Mouse (Mus musculus): ENCODE results near the gene Fcnb.

The Fcnb gene

DNA sequence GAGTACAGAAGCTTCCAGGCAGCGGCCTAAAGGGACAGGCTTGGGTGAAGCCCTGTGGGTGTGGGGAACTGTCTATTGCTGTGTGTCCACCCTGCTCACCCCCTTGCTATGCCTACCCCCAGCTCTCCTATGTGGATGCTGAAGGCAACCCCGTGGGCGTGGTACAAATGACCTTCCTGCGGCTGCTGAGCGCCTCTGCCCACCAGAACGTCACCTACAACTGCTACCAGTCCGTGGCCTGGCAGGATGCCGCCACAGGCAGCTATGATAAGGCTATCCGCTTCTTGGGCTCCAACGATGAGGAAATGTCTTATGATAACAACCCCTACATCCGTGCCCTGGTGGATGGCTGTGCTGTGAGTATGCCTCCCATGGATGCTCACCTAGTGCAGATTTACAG lies 52.2 kb downstream of the Fcnb start:
- DNase-seq (ENCODE audit: low read depth, low spot score): no peak

DNA sequence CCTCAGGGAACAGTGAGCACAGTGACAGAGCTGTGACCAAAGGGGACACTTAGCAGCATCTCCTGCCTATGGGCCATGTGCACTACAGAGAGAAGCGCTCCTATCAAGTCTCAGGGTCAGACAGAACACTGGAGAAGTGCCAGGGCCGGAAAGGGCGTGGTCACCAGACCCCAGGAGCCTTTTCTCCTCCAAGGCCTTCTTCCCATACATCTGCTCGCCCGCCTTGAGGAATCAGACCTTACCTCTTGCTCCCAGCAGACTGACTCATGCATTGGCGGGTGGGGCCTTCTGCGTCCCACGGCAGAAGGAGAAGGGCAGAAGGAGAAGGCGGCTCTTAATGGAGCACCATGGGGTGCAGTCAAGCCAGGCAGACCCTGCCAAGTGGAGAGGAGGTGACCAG lies 52.8 kb downstream of the Fcnb start:
- no peak for DNase-seq (ENCODE audit: low read depth, low spot score)

All from mesoderm, embryonic 11.5 days (tissue).